ENCODE assay signal across 7 mouse cellular contexts in the genomic region with DNA sequence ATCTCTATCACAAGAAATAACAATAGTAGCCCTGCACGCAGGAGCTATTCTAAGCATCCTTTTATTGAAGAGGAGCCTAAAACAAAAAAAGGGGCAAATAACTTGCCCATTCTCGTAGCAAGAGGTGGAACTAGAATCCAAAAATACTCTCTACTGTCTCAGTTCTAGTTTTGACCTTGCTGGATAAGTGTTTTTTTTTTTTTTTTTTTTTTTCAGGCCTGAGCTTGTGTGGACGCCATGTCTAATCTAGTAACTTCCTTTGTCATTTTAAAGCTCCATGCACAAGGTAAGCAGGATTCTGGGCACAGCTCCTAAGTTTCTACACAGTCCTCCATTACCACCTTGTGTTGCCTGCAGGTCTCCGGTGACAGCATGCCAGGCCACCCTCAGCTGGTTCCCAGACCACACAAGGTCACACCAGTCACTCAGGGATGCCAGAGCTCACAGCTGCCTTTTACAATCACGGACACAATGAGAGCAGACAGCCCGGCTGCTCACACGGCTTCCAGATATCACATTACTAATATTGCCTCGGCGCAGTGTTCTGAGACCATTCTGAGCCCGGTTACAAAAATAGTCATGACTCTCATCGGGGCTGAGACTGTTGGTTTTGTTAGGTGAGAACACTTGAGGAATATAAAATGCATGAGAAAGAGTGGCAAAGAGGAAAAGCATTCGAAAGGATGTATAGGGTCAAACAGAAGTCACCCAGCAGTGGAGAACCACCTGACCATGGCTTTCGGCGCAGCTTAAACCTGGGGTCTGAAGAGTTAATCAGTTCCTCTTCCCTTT.
A peak's percentile ranks its signal among the peaks of the same experiment; 100 is the strongest.
DNase-seq lines count a peak whose midpoint lies in the region; ATAC-seq and TF ChIP-seq lines count a peak whose summit lies in the region.

No protein-coding gene starts in this region.

- 59% methylated on average over 14 of the region's 14 CpGs for WGBS in liver, embryonic 15.5 days (ENCODE audit: insufficient replicate concordance)
- WGBS in stomach, postnatal 0 days, result 37% methylated on average over 14 of the region's 14 CpGs

- no peaks in the 10 kb centered on the region for H3K9me3 ChIP-seq in liver, embryonic 15.5 days (replicated peaks)
- H3K9me3 ChIP-seq in stomach, postnatal 0 days (ENCODE audit: control insufficient read depth, low read length), result no peaks in the 10 kb centered on the region

- peaks cover 4% of the 10 kb centered on the region; the same call in 1 of the 2 replicates for H3K27me3 ChIP-seq in liver, embryonic 15.5 days
- H3K27me3 ChIP-seq in stomach, postnatal 0 days (ENCODE audit: control insufficient read depth, insufficient read depth, low read length), result no peaks in the 10 kb centered on the region

- no peaks in the 10 kb centered on the region for H3K4me1 ChIP-seq in liver, embryonic 15.5 days (replicated peaks)
- no peaks in the 10 kb centered on the region for H3K4me1 ChIP-seq in stomach, postnatal 0 days (replicated peaks; ENCODE audit: control insufficient read depth, insufficient read depth)

- TF ChIP-seq EP300 in stomach, postnatal 0 days (optimal IDR thresholded peaks at IDR 0.05), result no peak

- no peak for ATAC-seq in liver, embryonic 15.5 days (ENCODE audit: insufficient read depth)
- no peak for ATAC-seq in stomach, postnatal 0 days (ENCODE audit: low FRiP score, low TSS enrichment)

- H3K9ac ChIP-seq in liver, embryonic 15.5 days, result no peak overlapping the region
- H3K9ac ChIP-seq in stomach, postnatal 0 days (ENCODE audit: low read length), result no peak overlapping the region

- DNase-seq in adrenal gland, postnatal 25 days, result peak; percentile 38
- DNase-seq in cerebellum, postnatal 36 days, result peak; percentile 5 to 17
- peak; percentile 61 for DNase-seq in gastrocnemius, postnatal 25 days
- peak; percentile 47 for DNase-seq in hindlimb bud, embryonic 11.5 days (ENCODE audit: extremely low spot score, low read depth, low spot score)
- DNase-seq in stomach, postnatal 0 days (ENCODE audit: low spot score), result peak; percentile 13
- no peak for DNase-seq in T-cell, adult 2 months (ENCODE audit: low spot score)

- no peak overlapping the region for H3K27ac ChIP-seq in liver, embryonic 15.5 days (replicated peaks)
- no peak overlapping the region for H3K27ac ChIP-seq in stomach, postnatal 0 days (replicated peaks)

- H3K36me3 ChIP-seq in liver, embryonic 15.5 days (replicated peaks), result no peaks in the 10 kb centered on the region
- no peaks in the 10 kb centered on the region for H3K36me3 ChIP-seq in stomach, postnatal 0 days (ENCODE audit: control insufficient read depth, insufficient read depth, low read length)

- H3K4me3 ChIP-seq in liver, embryonic 15.5 days (replicated peaks), result no peak overlapping the region
- H3K4me3 ChIP-seq in stomach, postnatal 0 days (ENCODE audit: low read depth, low read length), result peak overlapping the region; percentile 37

- peak overlapping the region; percentile 31 for H3K4me2 ChIP-seq in liver, embryonic 15.5 days
- H3K4me2 ChIP-seq in stomach, postnatal 0 days (replicated peaks; ENCODE audit: low read depth), result peak overlapping the region; percentile 54

- no peak for TF ChIP-seq CTCF in stomach, postnatal 0 days (IDR thresholded peaks at IDR 0.05; ENCODE audit: low read depth)
